Mouse (Mus musculus) stomach, postnatal 0 days (tissue): ENCODE data around the gene Sptlc3.

ENCODE experiments used
- CTCF ChIP-seq: IDR thresholded peaks from 2 replicates; pipeline ENCODE4 v1.5.1; 2016; ENCODE audit warnings: antibody characterized with exemption, low read depth, mild to moderate bottlenecking, moderate library complexity
- EP300 ChIP-seq: optimal IDR thresholded peaks from 2 replicates; pipeline ENCODE3; 2016; ENCODE audit warnings: antibody characterized with exemption

- no peak for TF ChIP-seq CTCF
- TF ChIP-seq EP300: peak; percentile 87
Observed at GRCm38 (mm10) chr2:139641757-139642385, 148.2 kb downstream of the Sptlc3 start.
